Mouse (Mus musculus) neural tube, embryonic 10.5 days (tissue): ENCODE results near the gene Ahdc1.

ENCODE experiments used
- DNase-seq: peaks from one replicate; pipeline ENCODE4 v3.0.0-alpha.2; 2017; ENCODE audit warnings: low spot score; ENCODE audit errors: extremely low spot score

The Ahdc1 gene

GRCm38 (mm10) chr4:133052995-133053572 lies 42.0 kb downstream of the Ahdc1 start:
- no peak for DNase-seq

DNA sequence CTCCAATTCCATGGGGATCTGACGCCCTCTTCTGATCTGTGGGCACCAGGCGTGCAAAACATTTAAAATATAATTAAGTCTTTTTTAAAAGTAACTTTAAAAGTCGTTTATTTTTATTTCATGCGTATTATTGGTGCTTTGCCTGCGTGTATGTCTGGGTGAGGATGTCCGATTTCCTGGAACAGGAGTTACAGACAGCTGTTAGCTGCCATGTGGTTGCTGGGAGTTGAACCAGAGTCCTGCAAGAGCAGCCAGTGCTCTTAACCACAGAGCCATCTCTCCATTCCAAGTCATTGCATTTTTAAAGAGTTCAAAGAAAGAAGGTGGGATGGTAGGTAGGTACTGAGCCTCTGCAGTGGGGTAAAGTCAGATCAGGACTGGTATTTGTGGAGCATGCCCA lies 43.5 kb downstream of the Ahdc1 start:
- DNase-seq, result no peak

DNA sequence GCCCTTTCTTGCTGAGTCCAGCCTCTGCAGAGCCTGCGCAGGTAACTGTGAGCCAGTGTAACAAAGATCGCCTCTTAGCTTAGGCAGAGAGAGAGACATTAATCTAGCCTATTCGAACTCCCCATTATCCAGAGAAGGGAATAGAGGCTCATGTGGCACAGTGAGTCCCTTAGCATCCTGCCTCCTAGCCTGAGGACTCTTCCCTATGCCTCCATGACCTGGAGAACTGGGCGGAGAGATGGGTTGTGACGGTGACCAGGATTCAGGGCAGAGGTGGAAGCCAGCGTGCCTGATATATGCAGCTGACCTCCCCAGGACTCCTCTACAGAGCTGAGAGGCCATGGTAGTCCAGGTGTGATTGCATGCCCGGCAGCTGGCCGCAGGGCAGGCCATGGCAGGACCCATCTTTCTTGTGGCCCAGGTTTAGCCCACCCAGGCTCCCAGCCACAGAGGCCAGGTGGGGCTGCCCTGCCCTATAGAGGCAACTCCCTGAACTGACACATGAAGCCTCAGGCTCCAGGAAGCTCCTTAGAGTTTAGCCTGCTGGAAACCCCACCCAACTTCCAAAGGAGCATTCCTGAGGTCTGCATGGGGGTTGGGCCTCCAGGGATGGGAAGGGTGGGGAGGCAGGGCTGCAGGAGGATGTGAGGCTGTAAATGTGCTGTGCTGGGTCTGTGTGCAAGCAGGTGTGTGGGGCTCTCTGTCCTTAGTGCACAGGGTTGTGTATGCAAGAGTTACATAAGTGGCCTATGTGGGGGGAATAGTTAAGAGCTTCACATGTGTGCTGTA lies 44.3 kb downstream of the Ahdc1 start:
- no peak for DNase-seq

- DNase-seq, result peak; percentile 82
Observed at GRCm38 (mm10) chr4:133056069-133056890, 45.2 kb downstream of the Ahdc1 start.

GRCm38 (mm10) chr4:133057389-133058122 lies 46.5 kb downstream of the Ahdc1 start:
- DNase-seq, result no peak

- DNase-seq, result no peak
Observed at GRCm38 (mm10) chr4:133058123-133058453, 47.0 kb downstream of the Ahdc1 start.

DNA sequence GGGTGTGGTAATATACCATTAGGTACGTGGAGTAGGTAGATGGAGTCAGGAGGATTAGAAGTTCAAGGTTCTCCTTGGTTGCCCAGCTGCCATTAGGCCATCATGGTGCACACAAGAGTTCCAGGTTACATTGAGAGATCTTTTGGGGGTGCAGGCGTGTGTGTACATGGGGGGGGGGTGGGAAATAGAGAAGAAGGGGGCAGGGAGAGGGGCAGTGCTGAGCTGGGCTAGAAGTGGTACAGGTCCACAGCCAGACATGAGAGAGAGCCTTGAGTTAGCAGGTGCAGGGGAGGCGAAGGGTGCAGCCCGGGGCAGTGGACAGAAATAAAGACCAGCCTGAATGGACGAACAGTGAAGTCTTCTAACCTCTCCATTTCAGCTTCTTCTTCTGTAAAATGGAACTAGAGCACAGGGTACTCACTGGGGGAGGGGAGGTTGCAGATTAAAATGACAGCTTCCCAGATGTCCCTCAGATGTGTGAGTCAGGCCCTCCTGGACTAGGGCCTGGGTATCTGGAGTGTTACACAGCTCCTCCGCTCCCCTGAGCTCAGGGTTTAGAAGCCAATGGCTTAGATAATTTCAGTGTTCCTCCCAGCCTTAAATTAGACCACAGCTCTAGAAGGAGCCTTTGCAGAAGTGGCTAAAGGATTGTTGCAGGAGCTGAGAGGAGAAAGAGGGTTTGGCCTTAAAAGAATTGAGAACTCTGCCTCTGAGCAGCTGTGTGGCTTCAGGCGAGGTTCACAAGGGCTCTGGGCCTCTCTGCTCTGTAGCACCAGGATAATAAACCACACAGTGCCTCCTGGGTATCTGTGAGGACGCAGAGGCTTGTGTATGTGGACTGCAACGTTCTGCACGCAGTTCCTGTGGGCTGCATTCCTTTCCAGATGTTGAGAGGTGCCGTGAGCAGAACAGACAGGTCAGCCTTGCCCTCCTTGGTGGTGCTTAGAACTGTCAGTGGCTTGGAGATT lies 47.7 kb downstream of the Ahdc1 start:
- DNase-seq, result no peak

DNA sequence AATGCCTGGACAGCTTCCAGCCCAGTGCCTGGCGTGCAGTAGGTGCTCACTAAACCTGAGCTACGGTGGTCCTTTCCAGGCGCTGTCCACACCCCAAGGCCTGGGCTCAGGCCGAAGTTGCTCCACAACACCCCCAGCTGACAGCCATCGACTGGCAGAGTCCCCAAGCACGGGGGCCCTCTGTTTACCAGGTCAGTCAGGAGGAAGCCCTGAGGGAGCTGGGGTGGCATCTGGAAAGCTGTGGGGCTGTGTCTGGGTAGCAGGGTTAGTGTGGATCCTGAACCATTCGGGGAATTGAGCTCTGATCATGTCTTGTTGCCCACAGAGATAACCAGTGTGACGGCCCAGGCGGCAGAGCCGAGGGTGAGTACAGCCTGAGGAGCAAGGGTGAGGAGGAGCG lies 49.6 kb downstream of the Ahdc1 start:
- DNase-seq, result no peak

- no peak for DNase-seq
Observed at GRCm38 (mm10) chr4:133061798-133062197, 50.7 kb downstream of the Ahdc1 start.

DNA sequence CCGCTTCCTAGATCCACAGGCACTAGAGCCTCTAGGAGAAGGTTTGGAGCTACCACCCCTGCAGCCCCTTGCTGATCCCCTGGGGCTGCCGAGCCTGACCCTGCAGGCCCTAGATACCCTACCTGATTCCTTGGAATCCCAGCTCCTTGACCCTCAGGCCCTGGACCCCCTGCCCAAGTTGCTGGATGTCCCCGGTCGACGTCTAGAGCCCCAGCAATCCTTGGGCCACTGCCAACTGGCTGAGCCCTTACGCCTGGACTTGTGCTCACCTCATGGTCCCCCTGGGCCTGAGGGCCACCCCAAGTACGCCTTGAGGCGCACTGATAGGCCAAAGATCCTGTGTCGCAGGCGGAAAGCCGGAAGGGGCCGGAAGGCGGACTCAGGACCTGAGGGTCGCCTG lies 51.2 kb downstream of the Ahdc1 start:
- DNase-seq, result no peak

DNA sequence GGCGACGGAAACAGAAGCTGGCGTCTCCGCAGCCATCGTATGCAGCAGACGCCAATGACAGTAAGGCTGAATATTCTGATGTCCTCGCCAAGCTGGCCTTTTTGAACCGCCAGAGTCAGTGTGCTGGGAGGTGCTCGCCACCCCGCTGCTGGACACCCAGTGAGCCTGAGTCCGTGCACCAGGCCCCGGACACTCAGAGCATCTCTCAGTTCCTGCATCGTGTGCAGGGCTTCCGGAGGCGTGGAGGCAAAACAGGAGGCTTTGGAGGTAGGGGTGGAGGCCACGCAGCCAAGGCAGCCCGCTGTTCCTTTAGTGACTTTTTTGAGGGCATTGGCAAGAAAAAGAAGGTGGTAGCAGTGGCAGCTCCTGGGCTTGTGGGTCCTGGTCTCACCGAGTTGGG lies 52.1 kb downstream of the Ahdc1 start:
- no peak for DNase-seq

DNA sequence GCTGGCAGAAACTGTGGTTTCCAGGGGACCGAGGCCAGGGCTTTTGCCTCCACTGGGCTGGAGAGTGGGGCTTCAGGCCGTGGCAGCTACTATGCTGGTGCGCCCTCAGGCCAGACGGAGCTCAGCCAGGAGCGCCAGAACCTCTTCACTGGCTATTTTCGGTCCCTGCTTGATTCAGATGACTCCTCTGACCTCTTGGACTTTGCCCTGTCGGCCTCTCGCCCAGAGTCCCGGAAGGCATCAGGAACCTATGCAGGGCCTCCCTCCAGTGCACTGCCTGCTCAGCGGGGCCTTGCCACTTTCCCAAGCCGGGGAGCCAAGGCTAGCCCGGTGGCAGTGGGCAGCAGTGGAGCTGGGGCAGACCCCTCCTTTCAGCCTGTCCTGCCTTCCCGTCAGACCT lies 52.7 kb downstream of the Ahdc1 start:
- no peak for DNase-seq

GRCm38 (mm10) chr4:133064791-133065190 lies 53.7 kb downstream of the Ahdc1 start:
- no peak for DNase-seq

DNA sequence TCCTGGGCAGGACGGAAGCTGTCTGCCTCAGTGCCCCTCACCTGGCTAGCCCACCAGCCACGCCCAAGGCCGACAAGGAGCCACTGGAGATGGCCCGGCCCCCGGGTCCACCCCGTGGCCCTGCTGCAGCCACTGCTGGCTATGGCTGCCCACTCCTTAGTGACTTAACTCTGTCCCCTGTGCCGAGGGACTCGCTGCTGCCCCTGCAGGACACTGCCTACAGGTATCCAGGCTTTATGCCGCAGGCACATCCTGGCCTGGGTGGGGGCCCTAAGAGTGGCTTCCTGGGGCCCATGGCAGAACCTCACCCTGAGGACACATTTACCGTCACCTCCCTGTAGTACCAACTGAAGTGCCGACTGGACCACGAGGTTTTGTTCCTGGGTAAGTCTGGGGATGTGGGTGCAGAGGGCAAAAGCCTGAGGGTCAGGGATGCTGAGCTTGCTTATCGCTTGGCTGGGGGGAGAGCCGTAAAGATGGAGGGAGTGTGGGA lies 54.9 kb downstream of the Ahdc1 start:
- no peak for DNase-seq

GRCm38 (mm10) chr4:133068400-133069138 lies 57.5 kb downstream of the Ahdc1 start:
- no peak for DNase-seq

DNA sequence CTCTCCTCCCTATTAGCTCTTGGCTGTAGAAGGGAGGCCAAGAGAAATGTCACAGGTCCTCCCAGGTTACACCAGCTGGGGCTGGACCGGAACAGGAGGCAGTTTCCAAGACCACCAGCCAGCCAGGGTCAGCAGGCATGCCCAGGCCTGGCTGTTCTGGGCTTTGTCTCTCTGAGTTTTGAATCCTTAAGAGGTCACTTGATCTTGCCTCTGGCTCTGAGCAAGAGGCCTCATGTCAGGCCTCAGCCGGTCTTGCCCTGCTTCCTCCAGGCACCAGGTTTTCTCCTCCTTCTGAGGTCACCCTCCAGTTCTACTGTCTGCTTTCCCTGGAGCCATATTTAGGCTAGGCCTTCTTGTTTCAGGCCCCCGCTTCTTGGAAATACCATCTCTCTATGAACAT lies 59.3 kb downstream of the Ahdc1 start:
- DNase-seq, result no peak

DNA sequence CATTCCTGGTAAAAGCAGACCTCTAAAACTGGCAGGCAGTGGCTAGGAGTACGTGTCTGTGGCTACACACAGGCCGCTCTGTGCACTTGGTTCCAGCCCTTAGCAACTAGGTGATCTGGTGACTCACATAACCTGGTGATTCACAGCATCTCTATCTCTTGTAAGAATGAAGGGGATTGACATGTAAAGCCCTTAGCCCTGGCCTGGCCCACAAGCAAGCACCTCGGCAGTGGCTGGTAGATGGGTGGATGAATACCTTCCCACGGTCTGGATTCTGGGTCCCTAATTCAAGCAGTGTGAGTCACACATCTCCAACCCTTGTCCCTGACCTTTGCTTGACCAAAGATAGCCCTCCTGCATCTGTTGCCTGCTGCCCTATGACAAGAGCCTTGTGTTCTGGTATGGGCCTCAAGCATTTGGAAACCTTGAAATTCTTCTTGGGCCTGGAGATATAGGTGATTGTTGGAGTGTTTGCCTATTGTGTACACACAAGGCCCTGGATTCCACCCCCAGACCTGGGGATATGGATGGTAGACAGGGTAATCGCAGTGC lies 59.8 kb downstream of the Ahdc1 start:
- DNase-seq, result no peak

DNA sequence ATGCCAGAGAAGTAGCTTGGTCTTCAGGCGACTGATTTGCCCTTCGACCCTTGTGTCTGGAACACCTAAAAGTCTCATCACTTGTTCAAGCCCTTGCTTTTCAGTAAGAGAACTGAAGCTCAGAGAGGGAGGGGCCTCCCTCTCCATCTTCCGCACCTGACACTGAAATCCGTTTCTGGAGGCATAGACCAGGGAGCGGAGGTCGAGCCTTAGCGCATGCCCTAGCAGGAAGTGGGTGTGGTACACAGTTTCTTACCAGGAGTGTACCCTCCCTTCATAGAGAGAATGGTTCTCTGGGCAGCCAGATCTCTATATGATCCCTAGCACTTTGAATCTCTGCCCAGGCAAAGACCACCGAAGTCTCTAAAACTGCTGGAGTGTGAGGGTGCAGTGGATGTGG lies 62.1 kb downstream of the Ahdc1 start:
- DNase-seq, result no peak

DNA sequence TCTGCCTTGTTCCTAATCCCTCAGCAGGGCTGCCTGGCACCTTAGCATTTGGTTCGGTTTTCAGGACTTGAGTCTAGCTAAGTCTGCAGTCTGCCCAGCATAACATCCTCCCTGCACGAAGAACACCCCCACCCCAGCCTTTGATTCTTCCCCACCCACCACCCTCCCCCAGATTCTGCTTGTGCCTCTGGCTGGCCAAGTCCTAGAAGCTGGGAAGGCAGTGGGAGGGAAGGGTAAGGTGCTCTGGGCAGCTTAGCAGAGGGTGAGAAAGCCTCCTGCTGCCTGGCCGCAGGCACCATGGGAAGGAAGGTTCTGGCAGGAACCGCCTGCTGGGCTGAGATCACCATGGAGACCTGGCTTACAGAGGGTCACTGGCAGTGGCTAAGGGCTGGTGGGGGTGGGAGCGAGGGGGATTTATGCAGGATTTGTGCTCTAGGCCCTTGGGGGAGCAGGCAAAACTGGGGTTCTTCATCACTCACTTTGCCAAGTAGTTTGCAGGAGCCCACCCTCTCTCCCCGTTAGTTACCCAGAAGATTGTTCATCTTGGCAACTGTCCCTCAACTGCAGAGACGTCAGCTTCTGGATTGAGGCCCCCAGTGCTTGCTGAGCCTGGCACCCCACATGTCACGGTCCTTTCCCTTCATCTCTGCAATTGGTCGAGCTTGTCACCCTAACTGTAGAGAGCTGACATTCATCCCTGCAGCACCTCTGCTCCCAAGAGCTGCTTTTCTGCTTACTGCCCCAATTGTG lies 63.2 kb downstream of the Ahdc1 start:
- DNase-seq, result no peak
